Mouse (Mus musculus): ENCODE measurements at regions not wholly inside any gene's neighbourhood (a gene's known extent, or its start where the extent isn't known, plus 50 kb on each side); places are given as distances from the start of the nearest gene placed in this dataset.

- no peaks in the 10 kb centered on the region for H3K4me1 ChIP-seq
- ATAC-seq (ENCODE audit: low FRiP score), result no peak
- no peak overlapping the region for H3K4me2 ChIP-seq
- no peak overlapping the region for H3K9ac ChIP-seq (replicated peaks)
- H3K27me3 ChIP-seq (replicated peaks), result no peaks in the 10 kb centered on the region
- H3K9me3 ChIP-seq (replicated peaks), result no peaks in the 10 kb centered on the region
- H3K4me3 ChIP-seq (replicated peaks), result no peak overlapping the region
- H3K27ac ChIP-seq (replicated peaks), result no peak overlapping the region
- 82% methylated on average over 3 of the region's 3 CpGs for WGBS
- H3K36me3 ChIP-seq, result no peaks in the 10 kb centered on the region
Measured at GRCm38 (mm10) chr10:56598191-56598590, 221.1 kb downstream of the Gja1 start.

DNA sequence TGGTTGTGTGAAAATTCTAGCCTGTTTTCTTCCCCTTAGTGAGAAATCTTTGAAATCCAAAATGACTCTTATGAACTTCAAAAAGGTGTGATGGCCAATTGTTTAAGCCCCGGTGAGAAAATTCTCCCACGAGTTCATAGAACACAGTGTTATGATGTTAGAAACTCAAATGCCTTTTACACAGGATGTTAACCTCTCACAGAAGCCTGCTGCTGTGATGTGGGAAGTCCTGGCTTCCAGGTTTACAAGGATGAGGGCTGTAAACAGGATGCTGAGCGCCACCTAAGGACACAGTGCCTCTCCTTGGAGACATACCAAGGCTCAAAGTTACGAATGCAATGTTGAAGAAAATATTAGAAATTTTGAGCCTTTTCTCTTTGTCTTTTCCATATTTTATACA lies 222.8 kb downstream of the Gja1 start:
- Histone ChIP-seq H3K9me3 (replicated peaks) (no peaks in the 10 kb centered on the region), H3K9ac (replicated peaks) (no peak overlapping the region), H3K4me1 (no peaks in the 10 kb centered on the region), H3K27me3 (replicated peaks) (no peaks in the 10 kb centered on the region), H3K4me3 (replicated peaks) (no peak overlapping the region), H3K36me3 (no peaks in the 10 kb centered on the region), H3K4me2 (no peak overlapping the region), H3K27ac (replicated peaks) (no peak overlapping the region)
- ATAC-seq (ENCODE audit: low FRiP score), result no peak
- WGBS, result 59% methylated on average over 4 of the region's 4 CpGs

DNA sequence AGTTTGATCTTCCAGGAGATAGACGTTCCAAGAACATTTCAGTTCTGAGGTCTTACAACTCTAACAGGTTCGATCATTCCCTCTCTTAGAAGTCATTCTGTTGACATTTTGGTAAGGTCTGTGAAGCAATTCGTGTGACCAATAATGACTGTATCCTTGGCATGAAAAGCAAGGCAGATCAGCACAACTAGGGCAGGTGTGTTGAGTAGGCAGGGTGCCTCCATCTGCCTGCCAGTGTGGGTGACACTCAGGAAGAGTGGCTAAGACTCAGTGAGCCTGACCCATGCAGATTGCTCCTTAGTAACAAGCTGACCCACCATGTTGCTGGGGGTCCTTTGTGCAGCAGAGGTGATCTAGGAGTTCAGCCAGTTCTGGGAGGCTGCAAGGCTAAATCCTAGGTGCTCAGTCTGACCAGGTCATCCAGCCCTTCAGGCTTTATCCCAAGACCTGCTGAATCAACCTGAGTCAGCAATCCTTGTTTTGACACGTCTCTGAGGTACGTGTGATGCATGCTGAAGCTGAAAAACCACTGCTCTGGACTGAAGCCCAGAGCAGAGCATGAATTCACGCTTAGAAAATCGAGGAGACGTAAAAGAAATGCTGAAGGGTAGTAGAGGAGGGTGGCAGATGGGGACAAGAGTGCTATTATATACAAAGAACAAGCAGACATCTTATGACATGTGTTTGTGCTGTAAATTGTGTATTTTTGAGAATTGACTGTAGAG lies 234.6 kb downstream of the Gja1 start:
- no peak overlapping the region for H3K27ac ChIP-seq (replicated peaks)
- no peak overlapping the region for H3K9ac ChIP-seq (replicated peaks)
- no peak overlapping the region for H3K4me3 ChIP-seq (replicated peaks)
- no peak for ATAC-seq (ENCODE audit: low FRiP score)
- H3K4me2 ChIP-seq, result no peak overlapping the region
- no peaks in the 10 kb centered on the region for H3K27me3 ChIP-seq (replicated peaks)
- 79% methylated on average over 8 of the region's 8 CpGs for WGBS
- H3K4me1 ChIP-seq, result no peaks in the 10 kb centered on the region
- no peaks in the 10 kb centered on the region for H3K36me3 ChIP-seq
- H3K9me3 ChIP-seq (replicated peaks), result no peaks in the 10 kb centered on the region

GRCm38 (mm10) chr10:56642656-56643055 lies 265.5 kb downstream of the Gja1 start:
- H3K4me1 ChIP-seq, result no peaks in the 10 kb centered on the region
- no peak for ATAC-seq (ENCODE audit: low FRiP score)

GRCm38 (mm10) chr10:56643376-56644135 lies 266.4 kb downstream of the Gja1 start:
- Histone ChIP-seq H3K9me3 (replicated peaks) (no peaks in the 10 kb centered on the region), H3K4me1 (no peaks in the 10 kb centered on the region), H3K27ac (replicated peaks) (no peak overlapping the region), H3K4me2 (no peak overlapping the region), H3K27me3 (replicated peaks) (no peaks in the 10 kb centered on the region), H3K9ac (replicated peaks) (no peak overlapping the region), H3K4me3 (replicated peaks) (no peak overlapping the region), H3K36me3 (no peaks in the 10 kb centered on the region)
- 74% methylated on average over 12 of the region's 12 CpGs for whole genome bisulfite sequencing
- no peak for ATAC-seq (ENCODE audit: low FRiP score)

More at GRCm38 (mm10) chr10:56642656-56643055, 265.5 kb downstream of the Gja1 start:
- no peaks in the 10 kb centered on the region for H3K9me3 ChIP-seq (replicated peaks)
- no peaks in the 10 kb centered on the region for H3K36me3 ChIP-seq
- H3K27ac ChIP-seq (replicated peaks), result no peak overlapping the region
- H3K4me3 ChIP-seq (replicated peaks), result no peak overlapping the region
- WGBS, result 91% methylated on average over 2 of the region's 2 CpGs
- H3K9ac ChIP-seq (replicated peaks), result no peak overlapping the region
- no peaks in the 10 kb centered on the region for H3K27me3 ChIP-seq (replicated peaks)
- no peak overlapping the region for H3K4me2 ChIP-seq

DNA sequence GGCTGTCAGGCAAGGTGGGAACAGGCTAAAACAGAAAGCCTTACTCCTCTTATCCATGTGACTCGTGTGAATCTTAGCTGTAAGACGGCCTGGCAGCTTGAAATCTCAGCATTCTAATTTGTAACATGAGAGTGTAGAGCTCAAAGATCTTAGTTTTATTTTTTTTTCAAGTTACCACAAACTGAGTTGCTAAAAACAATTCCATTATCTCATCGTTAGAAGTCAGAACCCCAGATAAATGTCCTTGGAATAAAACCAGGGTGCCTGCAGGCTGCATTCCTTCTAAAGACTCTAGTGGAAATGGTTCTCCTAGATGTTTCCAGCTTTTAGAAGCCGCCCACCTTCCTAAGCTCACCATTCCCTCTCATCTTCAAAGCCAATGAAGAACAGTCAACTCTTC lies 283.4 kb downstream of the Gja1 start:
- Histone ChIP-seq H3K4me3 (replicated peaks) (no peak overlapping the region), H3K36me3 (no peaks in the 10 kb centered on the region), H3K27ac (replicated peaks) (no peak overlapping the region), H3K4me1 (no peaks in the 10 kb centered on the region), H3K27me3 (replicated peaks) (no peaks in the 10 kb centered on the region), H3K9me3 (replicated peaks) (no peaks in the 10 kb centered on the region), H3K9ac (replicated peaks) (no peak overlapping the region), H3K4me2 (no peak overlapping the region)
- 88% methylated on average over 4 of the region's 4 CpGs for WGBS
- ATAC-seq (ENCODE audit: low FRiP score), result no peak

DNA sequence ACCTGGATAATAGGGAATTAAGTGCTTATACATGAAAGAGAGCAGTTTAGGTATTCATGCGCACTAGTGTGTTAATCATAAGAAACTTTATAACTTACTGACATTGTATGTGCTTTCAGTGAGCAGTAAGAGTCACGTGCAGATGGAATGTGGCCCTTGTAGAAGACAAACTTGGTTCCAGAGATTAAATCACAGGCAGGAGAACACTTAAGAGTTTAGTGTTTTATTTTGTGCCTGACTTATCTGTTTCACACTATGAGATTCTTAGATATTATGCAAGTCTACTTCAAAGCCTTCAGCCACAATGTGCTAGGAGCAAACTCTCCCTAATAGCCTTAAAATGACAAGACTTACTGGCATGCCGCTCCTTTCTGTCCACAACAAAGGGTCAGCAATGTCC lies 296.8 kb downstream of the Gja1 start:
- WGBS, result 62% methylated on average over 3 of the region's 3 CpGs
- no peaks in the 10 kb centered on the region for H3K4me1 ChIP-seq
- no peak for ATAC-seq (ENCODE audit: low FRiP score)

GRCm38 (mm10) chr10:56682901-56683300 lies 305.8 kb downstream of the Gja1 start:
- Histone ChIP-seq H3K4me2 (no peak overlapping the region), H3K27ac (replicated peaks) (no peak overlapping the region), H3K4me1 (no peaks in the 10 kb centered on the region), H3K4me3 (replicated peaks) (no peak overlapping the region), H3K9ac (replicated peaks) (no peak overlapping the region), H3K9me3 (replicated peaks) (no peaks in the 10 kb centered on the region), H3K27me3 (replicated peaks) (no peaks in the 10 kb centered on the region), H3K36me3 (no peaks in the 10 kb centered on the region)
- no peak for ATAC-seq (ENCODE audit: low FRiP score)
- 62% methylated on average over 3 of the region's 3 CpGs for WGBS

More for the DNA sequence above, 296.8 kb downstream of the Gja1 start:
- Histone ChIP-seq H3K36me3 (no peaks in the 10 kb centered on the region), H3K9me3 (replicated peaks) (no peaks in the 10 kb centered on the region), H3K4me3 (replicated peaks) (no peak overlapping the region), H3K27ac (replicated peaks) (no peak overlapping the region), H3K4me2 (no peak overlapping the region), H3K9ac (replicated peaks) (no peak overlapping the region), H3K27me3 (replicated peaks) (no peaks in the 10 kb centered on the region)

DNA sequence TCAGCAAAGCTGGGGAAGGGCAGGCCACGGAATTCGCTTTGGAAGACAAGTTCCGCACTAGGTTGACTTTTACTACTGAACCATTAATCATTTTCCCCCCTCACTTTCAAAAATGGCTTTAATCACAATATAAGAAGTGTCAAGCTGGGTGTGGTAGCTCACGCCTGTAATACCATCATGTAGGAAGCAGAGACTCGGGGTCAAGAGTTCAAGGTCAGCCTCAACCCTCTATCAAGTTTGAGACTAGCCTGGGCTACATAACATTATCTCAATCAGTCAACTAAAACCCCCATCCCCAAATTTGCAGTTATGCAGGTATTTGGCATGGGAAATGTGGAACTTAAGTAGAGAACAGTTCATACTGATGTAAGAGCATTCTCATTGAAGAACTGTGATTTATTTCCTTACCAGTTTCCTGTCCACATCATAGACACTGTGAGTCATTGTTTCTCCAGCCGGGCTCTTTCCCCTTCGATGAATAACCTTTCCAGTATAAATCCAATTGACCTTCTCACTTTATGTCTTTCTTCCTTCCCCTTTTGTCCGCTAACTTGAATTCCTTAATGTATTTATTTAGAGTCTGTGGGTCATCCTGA lies 308.6 kb downstream of the Gja1 start:
- ATAC-seq (ENCODE audit: low FRiP score), result no peak
- Histone ChIP-seq H3K4me1 (no peaks in the 10 kb centered on the region), H3K36me3 (no peaks in the 10 kb centered on the region), H3K4me3 (replicated peaks) (no peak overlapping the region), H3K4me2 (no peak overlapping the region), H3K9me3 (replicated peaks) (no peaks in the 10 kb centered on the region), H3K9ac (replicated peaks) (no peak overlapping the region), H3K27me3 (replicated peaks) (no peaks in the 10 kb centered on the region), H3K27ac (replicated peaks) (no peak overlapping the region)
- WGBS, result 70% methylated on average over 8 of the region's 8 CpGs

GRCm38 (mm10) chr10:56691467-56691866 lies 314.3 kb downstream of the Gja1 start:
- no peak overlapping the region for H3K4me3 ChIP-seq (replicated peaks)
- no peaks in the 10 kb centered on the region for H3K36me3 ChIP-seq
- H3K4me1 ChIP-seq, result no peaks in the 10 kb centered on the region
- no peaks in the 10 kb centered on the region for H3K27me3 ChIP-seq (replicated peaks)
- ATAC-seq (ENCODE audit: low FRiP score), result no peak
- H3K27ac ChIP-seq (replicated peaks), result no peak overlapping the region
- no peak overlapping the region for H3K9ac ChIP-seq (replicated peaks)
- H3K4me2 ChIP-seq, result no peak overlapping the region
- no peaks in the 10 kb centered on the region for H3K9me3 ChIP-seq (replicated peaks)
- WGBS, result 81% methylated on average over 2 of the region's 2 CpGs

GRCm38 (mm10) chr10:56695100-56695499 lies 318.0 kb downstream of the Gja1 start:
- Histone ChIP-seq H3K27me3 (replicated peaks) (no peaks in the 10 kb centered on the region), H3K4me1 (no peaks in the 10 kb centered on the region), H3K27ac (replicated peaks) (no peak overlapping the region), H3K9me3 (replicated peaks) (no peaks in the 10 kb centered on the region), H3K36me3 (no peaks in the 10 kb centered on the region), H3K9ac (replicated peaks) (no peak overlapping the region), H3K4me3 (replicated peaks) (no peak overlapping the region), H3K4me2 (no peak overlapping the region)
- no peak for ATAC-seq (ENCODE audit: low FRiP score)
- WGBS, result 7% methylated on average over 3 of the region's 3 CpGs

DNA sequence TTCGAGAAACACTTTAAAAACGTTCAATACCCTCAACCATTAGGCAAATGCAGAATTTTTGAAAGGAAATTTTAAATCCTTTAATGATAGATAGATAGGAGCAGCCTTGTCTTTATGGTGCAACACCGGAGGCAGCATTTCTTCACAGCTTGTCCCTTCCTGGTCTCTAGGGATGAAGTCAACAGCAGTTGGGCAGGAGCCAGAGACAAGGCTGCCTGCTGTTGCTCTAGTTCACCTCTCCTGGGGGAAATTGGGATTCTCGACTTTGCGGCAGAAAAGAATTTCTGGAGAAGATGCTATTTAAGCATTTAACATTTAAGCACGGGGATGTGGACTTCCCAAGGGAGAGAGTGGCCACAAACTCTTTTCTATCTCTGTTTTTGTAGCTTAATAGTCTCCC lies 323.0 kb downstream of the Gja1 start:
- H3K27me3 ChIP-seq (replicated peaks), result no peaks in the 10 kb centered on the region
- H3K4me3 ChIP-seq (replicated peaks), result no peak overlapping the region
- no peaks in the 10 kb centered on the region for H3K36me3 ChIP-seq
- no peak overlapping the region for H3K9ac ChIP-seq (replicated peaks)
- H3K4me1 ChIP-seq, result no peaks in the 10 kb centered on the region
- ATAC-seq (ENCODE audit: low FRiP score), result no peak
- no peaks in the 10 kb centered on the region for H3K9me3 ChIP-seq (replicated peaks)
- 77% methylated on average over 6 of the region's 6 CpGs for WGBS
- H3K27ac ChIP-seq (replicated peaks), result no peak overlapping the region
- H3K4me2 ChIP-seq, result no peak overlapping the region

Data from neural tube, embryonic 15.5 days (tissue).